Mouse (Mus musculus) CH12.LX (cell line): Measurements from ENCODE around the gene Cul9.

Source experiments
- CHD2 ChIP-seq: IDR thresholded peaks from 2 replicates; pipeline ENCODE4 v1.6.1; 2011; ENCODE audit warnings: low read length, improper control_type of control experiment
- CTCF ChIP-seq, 2 experiments: IDR thresholded peaks in 1 of 2; conservative IDR thresholded peaks in 1 of 2; 2 replicates each; pipeline ENCODE4 v1.5.1; 2011 to 2012; ENCODE audit warnings: low read depth in 2 of 2, low read length in 2 of 2, improper control_type of control experiment in 1 of 2, inconsistent platforms in 1 of 2, mild to moderate bottlenecking in 1 of 2, moderate library complexity in 1 of 2
- EP300 ChIP-seq: IDR thresholded peaks from 2 replicates; pipeline ENCODE4 v1.6.1; 2011; ENCODE audit warnings: low read length, improper control_type of control experiment
- HCFC1 ChIP-seq: IDR thresholded peaks from 2 replicates; pipeline ENCODE4 v1.6.1; 2012; ENCODE audit warnings: low read depth, mild to moderate bottlenecking, inconsistent platforms, low read length, improper control_type of control experiment
- JUND ChIP-seq: conservative IDR thresholded peaks from 2 replicates; pipeline ENCODE4 v1.6.1; 2011; ENCODE audit warnings: low read depth, low read length, improper control_type of control experiment
- KAT2A ChIP-seq: IDR thresholded peaks from 2 replicates; pipeline ENCODE4 v1.6.1; 2012; ENCODE audit warnings: low read length, improper control_type of control experiment, inconsistent platforms; ENCODE audit not compliant: insufficient replicate concordance
- MAX ChIP-seq: IDR thresholded peaks from 2 replicates; pipeline ENCODE4 v1.6.1; 2011; ENCODE audit warnings: low read length, improper control_type of control experiment
- MYC ChIP-seq: IDR thresholded peaks from 2 replicates; pipeline ENCODE4 v1.6.1; 2011; ENCODE audit warnings: low read depth, mild to moderate bottlenecking, improper control_type of control experiment, low read length
- NELFE ChIP-seq: IDR thresholded peaks from 2 replicates; pipeline ENCODE4 v1.6.1; 2011; ENCODE audit warnings: low read depth, low read length, improper control_type of control experiment
- NRF1 ChIP-seq: IDR thresholded peaks from 2 replicates; pipeline ENCODE4 v1.6.1; 2014; ENCODE audit warnings: low read depth, mild to moderate bottlenecking, inconsistent platforms, low read length, improper control_type of control experiment, moderate library complexity
- POLR2A ChIP-seq: IDR thresholded peaks from 2 replicates; pipeline ENCODE4 v1.6.1; 2011; ENCODE audit warnings: low read depth, mild to moderate bottlenecking, improper control_type of control experiment, low read length
- TCF12 ChIP-seq: IDR thresholded peaks from 2 replicates; pipeline ENCODE4 v1.6.1; 2014; ENCODE audit warnings: low read depth, mild to moderate bottlenecking, inconsistent platforms, low read length, improper control_type of control experiment
- ZMIZ1 ChIP-seq: IDR thresholded peaks from 2 replicates; pipeline ENCODE4 v1.6.1; 2012; ENCODE audit warnings: low read depth, mild to moderate bottlenecking, inconsistent platforms, low read length, improper control_type of control experiment

DNA sequence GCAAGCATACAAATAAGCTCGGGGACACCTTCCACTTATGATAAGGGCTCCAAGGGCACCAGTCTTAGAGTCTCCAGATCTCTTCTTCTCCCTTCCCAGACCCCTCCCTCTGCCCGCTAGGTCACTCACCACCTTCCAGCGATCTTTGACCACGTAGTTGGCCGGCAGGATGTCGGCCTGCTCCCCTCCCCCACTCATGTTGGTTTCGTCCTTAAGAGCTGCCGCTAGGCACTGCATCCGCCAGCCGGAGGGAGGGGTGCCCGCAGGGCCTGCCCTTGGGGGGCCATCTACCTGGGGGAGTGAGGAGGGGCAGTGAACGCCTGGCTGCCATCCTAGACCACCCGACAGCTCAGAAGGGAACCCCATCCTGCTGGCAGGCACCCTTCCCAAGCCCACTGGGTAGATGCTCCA is 62.2 kb downstream of the Cul9 start:
- TF ChIP-seq HCFC1 (no peak), CTCF (conservative IDR thresholded peaks at IDR 0.05 in 1 of 2, IDR thresholded peaks at IDR 0.05 in 1 of 2; ENCODE audit: low read depth in 2 of 2, low read length in 2 of 2) (no peak), TCF12 (no peak), EP300 (no peak), KAT2A (no peak), MAX (no peak), NELFE (no peak), POLR2A (no peak), ZMIZ1 (no peak), MYC (no peak), CHD2 (no peak), NRF1 (no peak), JUND (no peak)
